Mouse (Mus musculus): ENCODE data around the gene Fam149a. TPM values are rescaled to one million over a fixed set of nuclear protein-coding genes. Genes with fewer than 3 reads are reported as not detected.

Fam149a gene
- total and polyA plus RNA-seq, 3 experiments: 0.16 TPM; not detected in 2

DNA sequence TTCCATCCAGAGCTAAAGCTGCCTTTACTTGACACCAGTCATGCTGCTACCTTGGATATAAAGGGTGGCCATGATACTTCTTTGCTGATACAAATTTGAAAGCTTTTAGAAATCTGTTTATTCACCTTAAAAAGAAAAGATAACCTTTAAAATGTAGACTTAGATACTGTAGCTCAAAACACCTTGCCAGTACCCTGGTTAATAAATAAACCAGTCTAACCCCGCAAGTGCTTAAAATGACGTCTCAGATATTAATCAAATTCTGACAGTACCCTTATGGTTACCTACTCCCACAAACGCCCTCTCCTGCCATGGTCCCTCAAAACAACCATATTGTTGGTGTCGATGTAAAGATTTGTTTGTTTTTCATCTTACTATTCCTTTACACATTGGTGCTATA is 57.9 kb downstream of the Fam149a start:
- no peaks in the 10 kb centered on the region for H3K27me3 ChIP-seq (ENCODE audit: insufficient read depth, low read length)
- no peaks in the 10 kb centered on the region for H3K36me3 ChIP-seq (replicated peaks)
- no peaks in the 10 kb centered on the region for H3K4me1 ChIP-seq (ENCODE audit: insufficient read depth, low read depth, low read length)
- ATAC-seq (ENCODE audit: extremely low read depth, insufficient number of reproducible peaks, low FRiP score, poor library complexity, severe bottlenecking) (no peak), DNase-seq (ENCODE audit: low spot score) (no peak)
- H3K4me3 ChIP-seq (ENCODE audit: low read depth, low read length): no peak overlapping the region
- peaks cover 10% of the 10 kb centered on the region for H3K9me3 ChIP-seq (replicated peaks)
- TF ChIP-seq GATA2 (IDR thresholded peaks at IDR 0.05; ENCODE audit: borderline replicate concordance, low read depth, low read length): no peak
- TF ChIP-seq TAL1 (conservative IDR thresholded peaks at IDR 0.05; ENCODE audit: low read depth, low read length): no peak
- no peak for TF ChIP-seq GATA1 (IDR thresholded peaks at IDR 0.05; ENCODE audit: borderline replicate concordance, low read length)
- no peak for TF ChIP-seq CTCF (IDR thresholded peaks at IDR 0.05; ENCODE audit: low read depth, low read length)
- no peak for TF ChIP-seq POLR2AphosphoS5 (IDR thresholded peaks at IDR 0.05; ENCODE audit: insufficient replicate concordance, low read depth, low read length)

DNA sequence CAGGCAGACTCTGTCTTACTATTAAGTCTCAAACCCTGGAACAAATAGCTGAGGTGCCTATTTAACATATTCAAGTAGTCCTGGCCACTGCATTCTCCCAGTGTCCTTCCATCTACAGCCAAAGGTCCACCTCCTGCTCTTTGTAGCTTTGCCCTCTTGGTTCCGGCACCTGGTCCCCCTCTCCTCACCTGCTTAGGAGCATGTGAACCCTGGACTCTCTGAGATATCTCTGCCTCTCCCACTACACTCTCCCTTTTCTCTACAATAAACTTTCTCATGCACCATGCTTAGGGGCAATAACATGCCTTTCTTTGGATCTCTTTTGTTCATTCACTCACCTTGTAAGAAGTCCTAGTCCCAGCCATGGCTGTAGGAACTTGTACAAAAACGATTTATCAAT is 60.7 kb downstream of the Fam149a start:
- TF ChIP-seq TAL1 (conservative IDR thresholded peaks at IDR 0.05; ENCODE audit: low read depth, low read length) (no peak), GATA1 (IDR thresholded peaks at IDR 0.05; ENCODE audit: borderline replicate concordance, low read length) (no peak), CTCF (IDR thresholded peaks at IDR 0.05; ENCODE audit: low read depth, low read length) (no peak), GATA2 (IDR thresholded peaks at IDR 0.05; ENCODE audit: borderline replicate concordance, low read depth, low read length) (no peak), POLR2AphosphoS5 (IDR thresholded peaks at IDR 0.05; ENCODE audit: insufficient replicate concordance, low read depth, low read length) (no peak)
- Histone ChIP-seq H3K27me3 (ENCODE audit: insufficient read depth, low read length) (no peaks in the 10 kb centered on the region), H3K4me1 (ENCODE audit: insufficient read depth, low read depth, low read length) (no peaks in the 10 kb centered on the region), H3K9me3 (replicated peaks) (peaks cover 8% of the 10 kb centered on the region), H3K36me3 (replicated peaks) (no peaks in the 10 kb centered on the region), H3K4me3 (ENCODE audit: low read depth, low read length) (no peak overlapping the region)
- ATAC-seq (ENCODE audit: extremely low read depth, insufficient number of reproducible peaks, low FRiP score, poor library complexity, severe bottlenecking) (no peak), DNase-seq (ENCODE audit: low spot score) (no peak)

DNA sequence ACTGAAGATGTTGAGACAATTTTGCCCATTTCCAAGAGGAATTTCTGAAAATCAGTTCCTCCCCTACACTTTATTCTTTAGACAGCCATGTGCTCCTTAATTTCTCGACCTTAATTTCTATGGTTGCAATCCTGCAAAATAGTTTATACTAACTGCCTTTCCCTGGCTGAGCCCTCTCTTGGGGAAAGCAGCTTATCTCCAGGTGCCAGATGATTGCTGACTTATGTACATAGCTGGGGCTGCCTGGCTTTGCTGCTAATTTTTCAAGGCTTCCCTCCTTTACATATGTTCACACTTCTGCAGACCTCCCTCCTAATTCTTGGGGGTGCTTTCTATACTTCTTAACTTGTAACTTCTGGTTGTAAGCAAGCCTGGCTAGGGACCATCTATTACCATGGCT is 61.2 kb downstream of the Fam149a start:
- no peak for ATAC-seq (ENCODE audit: extremely low read depth, insufficient number of reproducible peaks, low FRiP score, poor library complexity, severe bottlenecking)
- Histone ChIP-seq H3K9me3 (replicated peaks) (peaks cover 11% of the 10 kb centered on the region), H3K4me1 (ENCODE audit: insufficient read depth, low read depth, low read length) (no peaks in the 10 kb centered on the region), H3K4me3 (ENCODE audit: low read depth, low read length) (no peak overlapping the region), H3K36me3 (replicated peaks) (no peaks in the 10 kb centered on the region), H3K27me3 (ENCODE audit: insufficient read depth, low read length) (no peaks in the 10 kb centered on the region)
- TF ChIP-seq TAL1 (conservative IDR thresholded peaks at IDR 0.05; ENCODE audit: low read depth, low read length) (no peak), POLR2AphosphoS5 (IDR thresholded peaks at IDR 0.05; ENCODE audit: insufficient replicate concordance, low read depth, low read length) (no peak), CTCF (IDR thresholded peaks at IDR 0.05; ENCODE audit: low read depth, low read length) (no peak), GATA2 (IDR thresholded peaks at IDR 0.05; ENCODE audit: borderline replicate concordance, low read depth, low read length) (no peak), GATA1 (IDR thresholded peaks at IDR 0.05; ENCODE audit: borderline replicate concordance, low read length) (no peak)
- DNase-seq (ENCODE audit: low spot score): no peak

DNA sequence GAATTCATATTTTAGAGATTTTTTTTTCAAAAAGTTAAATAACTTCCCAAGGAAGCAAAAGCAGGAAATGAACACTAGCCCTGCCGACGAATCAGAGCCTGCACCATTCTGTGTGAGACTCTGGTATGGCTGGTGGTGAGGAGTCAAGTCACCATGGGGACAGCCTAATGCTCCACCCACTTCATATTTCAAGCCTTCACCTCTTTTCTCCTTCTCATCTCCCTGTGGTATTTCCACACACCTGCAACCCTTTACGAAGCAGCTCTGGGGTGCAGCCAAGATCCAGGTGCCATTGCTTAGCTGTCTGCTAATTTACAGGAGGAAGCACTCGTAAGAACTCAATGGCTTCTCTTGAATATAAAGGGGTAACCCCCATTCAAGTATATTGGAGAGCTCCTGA is 71.1 kb downstream of the Fam149a start:
- no peak for ATAC-seq (ENCODE audit: extremely low read depth, insufficient number of reproducible peaks, low FRiP score, poor library complexity, severe bottlenecking)
- H3K4me1 ChIP-seq (ENCODE audit: insufficient read depth, low read depth, low read length): no peaks in the 10 kb centered on the region
- no peak overlapping the region for H3K4me3 ChIP-seq (ENCODE audit: low read depth, low read length)
- no peaks in the 10 kb centered on the region for H3K36me3 ChIP-seq (replicated peaks)
- TF ChIP-seq GATA1 (IDR thresholded peaks at IDR 0.05; ENCODE audit: borderline replicate concordance, low read length) (no peak), GATA2 (IDR thresholded peaks at IDR 0.05; ENCODE audit: borderline replicate concordance, low read depth, low read length) (no peak)
- no peak for DNase-seq (ENCODE audit: low spot score)
- peaks cover 20% of the 10 kb centered on the region for H3K9me3 ChIP-seq (replicated peaks)
- no peaks in the 10 kb centered on the region for H3K27me3 ChIP-seq (ENCODE audit: insufficient read depth, low read length)

DNA sequence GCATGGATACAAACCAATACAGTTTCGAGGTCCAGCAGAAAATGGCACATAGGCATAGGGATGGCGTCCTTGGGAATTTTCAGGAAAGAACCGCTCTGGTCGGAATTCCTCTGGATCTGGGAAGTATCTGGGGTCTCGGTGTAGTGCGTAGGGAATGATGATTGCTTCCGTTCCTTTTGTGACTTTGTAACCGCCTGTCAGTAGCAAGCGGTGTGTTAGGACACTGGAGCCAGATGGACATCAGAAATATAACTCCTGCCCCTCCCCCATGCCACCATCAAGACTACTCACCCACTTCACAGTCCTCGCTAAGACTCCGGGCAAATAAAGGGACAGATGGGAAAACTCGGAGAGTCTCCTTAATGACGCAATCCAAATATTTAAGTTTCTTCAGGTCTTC is 73.7 kb downstream of the Fam149a start, which contains the start of gene Gm45753:
Gene Gm45753 (minus strand): TSS at position 101 of the 400 bp plus-strand sequence.
- Histone ChIP-seq H3K36me3 (replicated peaks) (no peaks in the 10 kb centered on the region), H3K27me3 (ENCODE audit: insufficient read depth, low read length) (no peaks in the 10 kb centered on the region), H3K9me3 (replicated peaks) (peaks cover 19% of the 10 kb centered on the region), H3K4me3 (ENCODE audit: low read depth, low read length) (no peak within 1 kb of the TSS), H3K4me1 (ENCODE audit: insufficient read depth, low read depth, low read length) (no peaks in the 10 kb centered on the region)
- no peak for DNase-seq (ENCODE audit: low spot score)
- ATAC-seq (ENCODE audit: extremely low read depth, insufficient number of reproducible peaks, low FRiP score, poor library complexity, severe bottlenecking): no peak
- no peak for TF ChIP-seq GATA2 (IDR thresholded peaks at IDR 0.05; ENCODE audit: borderline replicate concordance, low read depth, low read length)
- TF ChIP-seq GATA1 (IDR thresholded peaks at IDR 0.05; ENCODE audit: borderline replicate concordance, low read length): no peak
- TF ChIP-seq TAL1 (conservative IDR thresholded peaks at IDR 0.05; ENCODE audit: low read depth, low read length): no peak
- TF ChIP-seq POLR2AphosphoS5 (IDR thresholded peaks at IDR 0.05; ENCODE audit: insufficient replicate concordance, low read depth, low read length): no peak
- TF ChIP-seq CTCF (IDR thresholded peaks at IDR 0.05; ENCODE audit: low read depth, low read length): no peak

DNA sequence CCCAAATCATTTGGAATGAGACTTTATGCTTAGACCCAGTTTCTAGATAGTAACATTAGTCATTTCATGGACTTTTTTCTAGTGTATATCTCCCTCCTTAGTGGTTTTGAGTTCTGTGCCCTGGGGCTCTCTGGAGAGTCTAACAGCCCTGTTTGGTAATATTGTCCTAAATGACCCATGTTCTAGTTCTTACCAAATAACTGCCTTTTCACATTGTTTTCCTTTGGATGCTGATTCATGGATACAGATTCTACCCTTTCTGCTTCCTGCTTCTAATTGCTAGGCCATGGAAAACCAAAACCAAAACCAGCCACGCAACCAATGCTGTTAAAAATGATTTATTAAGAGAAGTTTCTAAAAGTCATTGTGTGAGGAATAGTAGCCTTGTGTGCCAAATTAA is 76.6 kb downstream of the Fam149a start:
- no peaks in the 10 kb centered on the region for H3K36me3 ChIP-seq (replicated peaks)
- ATAC-seq (ENCODE audit: extremely low read depth, insufficient number of reproducible peaks, low FRiP score, poor library complexity, severe bottlenecking): no peak

More for the DNA sequence above, 76.6 kb downstream of the Fam149a start:
- TF ChIP-seq TAL1 (conservative IDR thresholded peaks at IDR 0.05; ENCODE audit: low read depth, low read length) (no peak), GATA1 (IDR thresholded peaks at IDR 0.05; ENCODE audit: borderline replicate concordance, low read length) (no peak), GATA2 (IDR thresholded peaks at IDR 0.05; ENCODE audit: borderline replicate concordance, low read depth, low read length) (no peak), POLR2AphosphoS5 (IDR thresholded peaks at IDR 0.05; ENCODE audit: insufficient replicate concordance, low read depth, low read length) (no peak), CTCF (IDR thresholded peaks at IDR 0.05; ENCODE audit: low read depth, low read length) (no peak)
- Histone ChIP-seq H3K4me1 (ENCODE audit: insufficient read depth, low read depth, low read length) (no peaks in the 10 kb centered on the region), H3K27me3 (ENCODE audit: insufficient read depth, low read length) (no peaks in the 10 kb centered on the region), H3K4me3 (ENCODE audit: low read depth, low read length) (no peak overlapping the region), H3K9me3 (replicated peaks) (peaks cover 16% of the 10 kb centered on the region)
- DNase-seq (ENCODE audit: low spot score): no peak

All from G1E (cell line).